Comparison of ENCODE assay signal across 22 mouse cellular contexts in the genomic region with DNA sequence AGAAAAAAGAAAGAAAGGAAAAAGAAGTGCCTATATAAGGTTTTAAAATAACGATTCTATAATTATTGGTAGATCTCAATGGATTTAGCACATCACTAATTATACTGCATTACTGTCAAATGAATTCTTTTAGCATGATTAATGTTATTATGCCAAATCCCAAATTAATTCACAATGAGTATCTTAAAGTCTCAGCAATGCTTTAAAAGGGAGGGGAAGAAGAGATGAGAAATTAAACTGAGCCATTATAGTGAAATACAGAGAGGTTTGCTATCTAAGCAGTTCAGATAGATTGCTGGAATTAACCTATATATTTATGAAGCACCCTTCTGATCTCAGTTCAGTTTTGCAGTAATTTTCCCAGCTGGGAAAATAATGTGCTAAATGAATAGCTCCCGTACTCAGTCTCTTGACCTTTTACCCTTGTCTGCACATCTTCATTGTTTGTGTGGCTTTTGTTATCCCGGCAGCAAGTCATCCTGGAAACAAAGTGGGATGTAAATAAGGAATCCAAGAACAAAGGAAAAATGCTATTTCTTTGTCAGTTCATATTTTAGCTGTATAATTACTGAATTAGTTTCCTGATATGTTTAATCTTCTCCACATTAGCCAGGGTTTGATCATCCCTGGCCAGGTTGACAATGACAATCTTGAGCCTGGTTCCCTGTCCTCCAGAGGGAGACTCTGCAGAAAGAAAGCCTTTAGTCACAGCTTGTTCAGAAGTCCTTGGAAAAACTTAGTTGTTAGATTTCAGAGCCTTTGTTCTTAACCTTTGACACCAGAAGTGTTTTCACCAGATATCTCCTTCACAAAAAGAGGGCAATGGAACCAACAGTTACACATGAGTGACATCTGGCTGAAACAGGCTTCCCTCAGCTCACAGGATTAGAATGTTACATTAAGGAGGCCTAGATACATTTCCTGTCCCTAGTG.
A peak's percentile ranks its signal among the peaks of the same experiment; 100 is the strongest.
DNase-seq lines count a peak whose midpoint lies in the region; ATAC-seq and TF ChIP-seq lines count a peak whose summit lies in the region.
"Had no signal": no experiment of that assay in that cellular context is flagged by ENCODE, and none has a peak within 500 bp of the region (broad histone marks: within the 10 kb centered on the region; RNA-seq: fewer than 3 reads in every experiment).

No protein-coding gene starts in this region.

- 29% methylated on average over 3 of the region's 3 CpGs for WGBS in hindbrain, embryonic 10.5 days
- WGBS in hindbrain, embryonic 14.5 days: 13% methylated on average over 3 of the region's 3 CpGs
- 21% methylated on average over 3 of the region's 3 CpGs for WGBS in hindbrain, embryonic 16.5 days
- WGBS in neural tube, embryonic 15.5 days: 12% methylated on average over 3 of the region's 3 CpGs

- peak; percentile 22 for DNase-seq in hindbrain, embryonic 10.5 days (ENCODE audit: low spot score)
- DNase-seq in hindbrain, embryonic 14.5 days (ENCODE audit: low spot score): no peak
- DNase-seq in ES-CJ7 (ENCODE audit: low read depth, low spot score): peak; percentile 6
- DNase-seq in brain, embryonic 14.5 days (ENCODE audit: low read depth): peak; percentile 38
- DNase-seq in cerebellum, postnatal 4 days (ENCODE audit: low spot score in 2 of 2): no peak
- DNase-seq: adrenal gland, postnatal 25 days; cerebellum, adult 11-12 months; cerebellum, postnatal 14 days; gastrocnemius, postnatal 25 days; thymus, postnatal 25 days had no signal

- no peak for TF ChIP-seq CTCF in brain, embryonic 14.5 days (IDR thresholded peaks at IDR 0.05; ENCODE audit: borderline replicate concordance, extremely low read depth, insufficient read depth, insufficient read length)

- no peak overlapping the region for H3K9ac ChIP-seq in hindbrain, embryonic 14.5 days
- H3K9ac ChIP-seq in hindbrain, embryonic 16.5 days (ENCODE audit: low read depth, low read length): no peak overlapping the region
- H3K9ac ChIP-seq in neural tube, embryonic 15.5 days (replicated peaks): no peak overlapping the region
- H3K9ac ChIP-seq: heart, embryonic 15.5 days; kidney, embryonic 15.5 days; limb, embryonic 12.5 days; liver, embryonic 12.5 days; lung, embryonic 14.5 days had no signal

- no peaks in the 10 kb centered on the region for H3K36me3 ChIP-seq in hindbrain, embryonic 10.5 days
- H3K36me3 ChIP-seq in hindbrain, embryonic 14.5 days (replicated peaks; ENCODE audit: control insufficient read depth, insufficient read depth): no peaks in the 10 kb centered on the region
- no peaks in the 10 kb centered on the region for H3K36me3 ChIP-seq in hindbrain, embryonic 16.5 days (ENCODE audit: control insufficient read depth, insufficient read depth, low read length)
- no peaks in the 10 kb centered on the region for H3K36me3 ChIP-seq in neural tube, embryonic 15.5 days
- H3K36me3 ChIP-seq: heart, embryonic 15.5 days; kidney, embryonic 15.5 days; limb, embryonic 12.5 days; liver, embryonic 12.5 days had no signal

- H3K4me3 ChIP-seq in hindbrain, embryonic 10.5 days: no peak overlapping the region
- no peak overlapping the region for H3K4me3 ChIP-seq in hindbrain, embryonic 14.5 days (replicated peaks; ENCODE audit: low read length)
- no peak overlapping the region for H3K4me3 ChIP-seq in hindbrain, embryonic 16.5 days (ENCODE audit: low read length)
- no peak overlapping the region for H3K4me3 ChIP-seq in neural tube, embryonic 15.5 days (replicated peaks)
- H3K4me3 ChIP-seq: erythroblast, embryonic 14.5 days; heart, embryonic 15.5 days; kidney, embryonic 15.5 days; limb, embryonic 12.5 days; liver, embryonic 12.5 days had no signal

- H3K4me1 ChIP-seq in hindbrain, embryonic 10.5 days (replicated peaks): peaks cover 24% of the 10 kb centered on the region
- H3K4me1 ChIP-seq in hindbrain, embryonic 14.5 days (replicated peaks; ENCODE audit: control insufficient read depth, insufficient read depth, low read length): peaks cover 4% of the 10 kb centered on the region; the same call in 1 of the 2 replicates
- H3K4me1 ChIP-seq in hindbrain, embryonic 16.5 days (ENCODE audit: control insufficient read depth, insufficient read depth, low read depth, low read length): no peaks in the 10 kb centered on the region
- no peaks in the 10 kb centered on the region for H3K4me1 ChIP-seq in neural tube, embryonic 15.5 days
- H3K4me1 ChIP-seq: kidney, embryonic 15.5 days; limb, embryonic 12.5 days; liver, embryonic 12.5 days had no signal

- ATAC-seq in hindbrain, embryonic 14.5 days (ENCODE audit: low FRiP score): no peak
- ATAC-seq in hindbrain, embryonic 16.5 days: peak; percentile 37; the same call in 1 of the 2 replicates
- no peak; the same call in 1 of the 2 replicates for ATAC-seq in neural tube, embryonic 15.5 days (ENCODE audit: low FRiP score)
- no peak for ATAC-seq in erythroblast, adult 5-6 weeks (replicated peaks; ENCODE audit: low FRiP score, poor library complexity, severe bottlenecking)
- ATAC-seq: intestine, postnatal 0 days; liver, embryonic 12.5 days had no signal

- no peak for TF ChIP-seq POLR2A in brain, embryonic 14.5 days (IDR thresholded peaks at IDR 0.05; ENCODE audit: borderline replicate concordance, extremely low read depth, insufficient read depth, insufficient read length, poor library complexity, severe bottlenecking)

- no peaks in the 10 kb centered on the region for H3K27me3 ChIP-seq in hindbrain, embryonic 10.5 days (ENCODE audit: insufficient read depth, poor library complexity, severe bottlenecking)
- no peaks in the 10 kb centered on the region for H3K27me3 ChIP-seq in hindbrain, embryonic 14.5 days (ENCODE audit: control insufficient read depth, insufficient read depth, low read length)
- H3K27me3 ChIP-seq in hindbrain, embryonic 16.5 days (replicated peaks; ENCODE audit: control insufficient read depth, insufficient read depth, low read length): no peaks in the 10 kb centered on the region
- H3K27me3 ChIP-seq in neural tube, embryonic 15.5 days (replicated peaks): no peaks in the 10 kb centered on the region
- H3K27me3 ChIP-seq: CH12.LX; heart, embryonic 15.5 days; kidney, embryonic 15.5 days; limb, embryonic 12.5 days; liver, embryonic 12.5 days had no signal

- no peaks in the 10 kb centered on the region for H3K9me3 ChIP-seq in hindbrain, embryonic 10.5 days
- H3K9me3 ChIP-seq in hindbrain, embryonic 14.5 days (ENCODE audit: control insufficient read depth, low read length): no peaks in the 10 kb centered on the region
- H3K9me3 ChIP-seq in hindbrain, embryonic 16.5 days (ENCODE audit: control insufficient read depth, low read length): no peaks in the 10 kb centered on the region
- no peaks in the 10 kb centered on the region for H3K9me3 ChIP-seq in neural tube, embryonic 15.5 days (replicated peaks)
- H3K9me3 ChIP-seq: heart, embryonic 15.5 days; kidney, embryonic 15.5 days; limb, embryonic 12.5 days; liver, embryonic 12.5 days had no signal

- peak overlapping the region; percentile 67; the same call in 1 of the 2 replicates for H3K27ac ChIP-seq in hindbrain, embryonic 10.5 days
- no peak overlapping the region for H3K27ac ChIP-seq in hindbrain, embryonic 14.5 days
- no peak overlapping the region for H3K27ac ChIP-seq in hindbrain, embryonic 16.5 days (ENCODE audit: low read depth, low read length)
- no peak overlapping the region for H3K27ac ChIP-seq in neural tube, embryonic 15.5 days (replicated peaks)
- H3K27ac ChIP-seq: heart, embryonic 15.5 days; kidney, embryonic 15.5 days; limb, embryonic 12.5 days; liver, embryonic 12.5 days; macrophage had no signal

- no peak overlapping the region for H3K4me2 ChIP-seq in hindbrain, embryonic 14.5 days (replicated peaks)
- no peak overlapping the region for H3K4me2 ChIP-seq in hindbrain, embryonic 16.5 days (ENCODE audit: low read length)
- H3K4me2 ChIP-seq in neural tube, embryonic 15.5 days: no peak overlapping the region
- H3K4me2 ChIP-seq: heart, embryonic 15.5 days; kidney, embryonic 15.5 days; limb, embryonic 12.5 days; liver, embryonic 12.5 days; lung, embryonic 14.5 days had no signal

Comparison
In these comparisons a context has a peak if more than half of its experiments do, and no peak if none do; other contexts are left out.
1. DNase-seq: peak in hindbrain, embryonic 10.5 days (single experiment), ES-CJ7 (single experiment) and brain, embryonic 14.5 days (single experiment); none in hindbrain, embryonic 14.5 days (single experiment) and cerebellum, postnatal 4 days (0 of 2).